Mouse (Mus musculus) liver, postnatal 0 days (tissue): Measurements from ENCODE around the gene Abcc12. TPM values are rescaled to one million over a fixed set of nuclear protein-coding genes. Genes with fewer than 3 reads are reported as not detected.
A peak's percentile ranks its signal among the peaks of the same experiment; 100 is the strongest.

ENCODE experiments used
- ATAC-seq: fragments of 200-750 bp; cut with Nextera tagmentation; 2 replicates; pipeline ENCODE4 v1.8.0; 2017; ENCODE audit warnings: mild to moderate bottlenecking, moderate library complexity
- DNase-seq: peaks from one replicate; pipeline ENCODE4 v3.0.0-alpha.2; 2016
- H3K27ac ChIP-seq: fragments of 300-500 bp; sonication (generic); 2 replicates; pipeline ENCODE4 v1.5.1; 2014; ENCODE audit warnings: antibody characterized with exemption, moderate library complexity, mild to moderate bottlenecking, low read depth
- H3K27me3 ChIP-seq: fragments of 300-500 bp; sonication (generic); 2 replicates; pipeline ENCODE4 v1.6.1; 2014; ENCODE audit warnings: low read length, control low read depth, mixed read lengths; ENCODE audit not compliant: insufficient read depth
- H3K36me3 ChIP-seq: fragments of 300-500 bp; sonication (generic); replicated peaks from 2 replicates; pipeline ENCODE4 v1.6.1; 2014; ENCODE audit warnings: mild to moderate bottlenecking, control low read depth, low read length, moderate library complexity, mixed read lengths; ENCODE audit not compliant: insufficient read depth
- H3K4me1 ChIP-seq: fragments of 300-500 bp; sonication (generic); 2 replicates; pipeline ENCODE4 v1.6.1; 2014; ENCODE audit warnings: antibody characterized with exemption, mild to moderate bottlenecking, control low read depth; ENCODE audit not compliant: insufficient read depth
- H3K4me2 ChIP-seq: fragments of 300-500 bp; sonication (generic); 2 replicates; pipeline ENCODE4 v1.6.1; 2014; ENCODE audit warnings: low read depth, mild to moderate bottlenecking, low read length, moderate library complexity, mixed read lengths
- H3K4me3 ChIP-seq: fragments of 300-500 bp; sonication (generic); 2 replicates; pipeline ENCODE4 v1.5.1; 2014; ENCODE audit warnings: low read depth, low read length
- H3K9ac ChIP-seq: fragments of 300-500 bp; sonication (generic); replicated peaks from 2 replicates; pipeline ENCODE4 v1.6.1; 2014; ENCODE audit warnings: mild to moderate bottlenecking, moderate library complexity
- H3K9me3 ChIP-seq: fragments of 300-500 bp; sonication (generic); 2 replicates; pipeline ENCODE4 v1.6.1; 2016; ENCODE audit warnings: mild to moderate bottlenecking, control low read depth, low read length, mixed read lengths
- CTCF ChIP-seq: sonication (generic); IDR thresholded peaks from 2 replicates; pipeline ENCODE4 v1.5.1; 2016; ENCODE audit warnings: antibody characterized with exemption, low read depth
- EP300 ChIP-seq: IDR thresholded peaks from 2 replicates; pipeline ENCODE4 v1.6.1; 2016; ENCODE audit warnings: antibody characterized with exemption, low read depth, mild to moderate bottlenecking
- WGBS: fragments of 180-500 bp; shearing (Covaris S2); extraction: QIAGEN DNeasy Blood & Tissue Kit; methylation state at CpG from one replicate; pipeline ENCODE4 v1.1.7; 2014; ENCODE audit not compliant: insufficient replicate concordance; 5-methylcytosine and 5-hydroxymethylcytosine counted together
- polyA plus RNA-seq: library from polyadenylated mRNA; unstranded; fragments of >200 nt; fragmentation: Nextera tagmentation; extraction: Ambion mirVana; gene quantifications from 2 replicates; pipeline ENCODE4 v1.2.1, GENCODE M21; 2015

Abcc12 gene
- polyA plus RNA-seq, 1 experiment from 2014 or later: not detected

DNA sequence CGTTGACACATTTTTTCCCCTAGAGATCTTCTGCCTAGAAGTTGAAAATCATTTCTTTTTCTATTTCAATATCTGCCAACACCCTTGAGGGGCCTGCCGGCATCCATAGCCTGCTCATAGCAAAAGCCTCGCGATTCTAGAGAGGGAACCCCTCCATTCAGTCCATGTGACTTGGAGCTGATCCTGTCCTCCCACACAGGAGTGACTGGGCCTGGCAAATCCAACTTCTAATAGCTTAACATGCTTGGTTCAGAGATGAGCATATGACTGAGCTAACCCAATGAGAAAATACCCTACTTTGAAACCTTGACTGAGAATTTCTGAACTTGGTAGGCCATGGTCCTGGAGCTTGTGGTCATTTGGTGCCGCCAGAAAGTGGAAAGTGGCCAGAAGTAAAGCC is 5.6 kb upstream of the Abcc12 start:
- Histone ChIP-seq H3K27ac (no peak overlapping the region), H3K27me3 (no peaks in the 10 kb centered on the region), H3K4me1 (no peaks in the 10 kb centered on the region), H3K4me3 (no peak overlapping the region), H3K4me2 (no peak overlapping the region), H3K9ac (no peak overlapping the region), H3K9me3 (no peaks in the 10 kb centered on the region), H3K36me3 (no peaks in the 10 kb centered on the region)
- 45% methylated on average over 5 of the region's 5 CpGs for WGBS
- no peak for DNase-seq
- TF ChIP-seq EP300: no peak
- no peak for TF ChIP-seq CTCF
- ATAC-seq: no peak

DNA sequence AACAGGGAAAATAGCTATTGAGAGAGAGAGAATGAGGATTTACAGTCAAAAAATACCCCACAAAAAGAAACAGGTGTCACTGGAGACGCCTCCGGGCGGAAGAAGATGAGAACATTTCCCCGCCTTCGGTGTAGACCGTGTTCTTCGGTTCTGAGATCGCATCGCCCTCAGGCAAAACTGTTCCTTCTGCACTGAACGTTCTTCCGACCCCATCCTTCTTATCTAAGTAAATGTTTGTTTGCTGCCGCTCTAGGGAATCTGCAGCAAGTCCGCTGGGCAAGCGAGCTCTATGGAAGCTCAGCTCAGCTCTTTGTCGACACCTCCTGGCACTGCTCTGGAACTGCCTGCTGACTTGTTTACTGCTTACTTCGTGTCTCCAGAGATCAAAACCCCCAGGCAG is 5.0 kb upstream of the Abcc12 start:
- DNase-seq: peak; percentile 70
- Histone ChIP-seq H3K4me3 (peak overlapping the region; percentile 44), H3K4me1 (no peaks in the 10 kb centered on the region), H3K4me2 (peak overlapping the region; percentile 86), H3K9ac (no peak overlapping the region), H3K27ac (no peak overlapping the region), H3K27me3 (no peaks in the 10 kb centered on the region), H3K36me3 (no peaks in the 10 kb centered on the region), H3K9me3 (no peaks in the 10 kb centered on the region)
- WGBS: under 1% methylated on average over 16 of the region's 16 CpGs
- no peak for TF ChIP-seq EP300
- TF ChIP-seq CTCF: peak; percentile 86
- ATAC-seq: peak; percentile 81

DNA sequence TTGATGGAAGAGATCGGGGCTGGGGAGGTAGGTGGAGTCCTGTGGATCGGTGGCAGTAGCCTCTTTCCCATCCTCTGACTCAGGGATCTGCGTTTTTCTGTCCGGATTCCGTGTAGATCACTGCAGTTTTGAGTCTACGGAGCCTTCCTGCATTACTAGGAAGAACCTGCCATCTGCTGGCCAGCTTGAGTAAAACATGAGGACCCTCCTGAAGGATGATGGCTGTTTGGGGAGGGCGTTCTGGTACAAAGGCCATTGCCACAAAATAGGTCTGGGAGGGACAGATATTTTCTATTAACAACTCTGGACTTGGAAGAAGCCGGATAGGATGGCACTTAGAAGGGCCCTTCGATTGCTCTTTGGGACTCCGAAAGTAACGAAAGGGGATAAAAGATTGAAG is 4.6 kb upstream of the Abcc12 start:
- 4% methylated on average over 11 of the region's 11 CpGs for WGBS
- ATAC-seq: peak; percentile 74; the same call in 1 of the 2 replicates

DNA sequence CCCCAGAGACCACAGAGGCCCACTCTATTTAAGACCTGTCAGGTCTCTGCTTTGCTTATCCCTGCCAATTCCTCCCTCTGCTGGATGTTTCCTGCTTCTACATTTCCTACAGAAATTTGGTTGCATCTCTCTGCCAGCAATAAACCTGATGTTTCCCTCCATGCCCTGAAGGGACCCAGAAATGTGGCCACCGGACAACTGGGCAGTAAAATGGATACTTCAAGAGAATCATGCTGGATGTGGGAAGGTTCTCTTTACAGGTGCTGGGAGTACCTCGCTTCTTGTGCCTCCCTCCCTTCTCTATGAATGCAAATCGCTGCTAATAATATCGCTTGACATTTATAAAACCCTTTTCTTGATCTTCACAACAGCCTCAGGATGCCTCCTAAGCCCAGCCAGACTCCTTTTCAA is 1.4 kb upstream of the Abcc12 start:
- Histone ChIP-seq H3K4me1 (no peaks in the 10 kb centered on the region; the same call in 1 of the 2 replicates), H3K27ac (no peak overlapping the region), H3K27me3 (no peaks in the 10 kb centered on the region), H3K4me2 (no peak overlapping the region), H3K4me3 (no peak overlapping the region), H3K9ac (no peak overlapping the region), H3K36me3 (no peaks in the 10 kb centered on the region), H3K9me3 (no peaks in the 10 kb centered on the region)
- WGBS: 70% methylated on average over 4 of the region's 4 CpGs
- ATAC-seq (no peak), DNase-seq (no peak)
- TF ChIP-seq EP300 (no peak), CTCF (no peak)

More for the DNA sequence above, 4.6 kb upstream of the Abcc12 start:
- Histone ChIP-seq H3K27me3 (no peaks in the 10 kb centered on the region), H3K4me2 (peak overlapping the region; percentile 86), H3K4me3 (peak overlapping the region; percentile 44), H3K9ac (no peak overlapping the region), H3K9me3 (no peaks in the 10 kb centered on the region), H3K27ac (no peak overlapping the region), H3K36me3 (no peaks in the 10 kb centered on the region), H3K4me1 (no peaks in the 10 kb centered on the region)
- TF ChIP-seq CTCF (peak; percentile 86), EP300 (no peak)
- peak; percentile 80 for DNase-seq

DNA sequence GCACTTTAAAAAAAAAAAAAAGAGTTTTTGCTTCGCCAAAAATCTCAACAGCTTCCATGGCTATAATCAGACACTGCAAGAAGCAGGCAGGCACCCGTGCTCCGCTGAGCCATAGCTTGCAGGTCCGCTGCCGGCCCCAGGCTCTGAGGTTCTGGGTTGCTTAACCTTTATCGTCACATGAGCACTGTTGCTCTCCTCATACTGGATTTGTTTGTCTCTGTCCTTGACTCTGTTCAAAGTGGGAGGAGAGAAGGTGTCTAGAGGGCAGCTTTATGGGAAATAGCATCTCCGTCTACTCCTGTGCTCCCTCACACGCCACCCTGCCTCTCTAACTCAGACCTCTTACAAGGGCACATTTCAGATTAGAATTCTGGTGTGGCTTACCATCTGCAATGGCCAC is 1.8 kb downstream of the Abcc12 start:
- no peak overlapping the region for H3K4me2 ChIP-seq
- no peak overlapping the region for H3K9ac ChIP-seq
- no peak overlapping the region for H3K27ac ChIP-seq
- no peak for TF ChIP-seq EP300
- TF ChIP-seq CTCF: no peak
- no peaks in the 10 kb centered on the region; the same call in 1 of the 2 replicates for H3K4me1 ChIP-seq
- no peaks in the 10 kb centered on the region for H3K27me3 ChIP-seq
- DNase-seq (no peak), ATAC-seq (no peak)
- 54% methylated on average over 8 of the region's 8 CpGs for WGBS
- no peaks in the 10 kb centered on the region for H3K9me3 ChIP-seq
- no peak overlapping the region for H3K4me3 ChIP-seq
- H3K36me3 ChIP-seq: no peaks in the 10 kb centered on the region

DNA sequence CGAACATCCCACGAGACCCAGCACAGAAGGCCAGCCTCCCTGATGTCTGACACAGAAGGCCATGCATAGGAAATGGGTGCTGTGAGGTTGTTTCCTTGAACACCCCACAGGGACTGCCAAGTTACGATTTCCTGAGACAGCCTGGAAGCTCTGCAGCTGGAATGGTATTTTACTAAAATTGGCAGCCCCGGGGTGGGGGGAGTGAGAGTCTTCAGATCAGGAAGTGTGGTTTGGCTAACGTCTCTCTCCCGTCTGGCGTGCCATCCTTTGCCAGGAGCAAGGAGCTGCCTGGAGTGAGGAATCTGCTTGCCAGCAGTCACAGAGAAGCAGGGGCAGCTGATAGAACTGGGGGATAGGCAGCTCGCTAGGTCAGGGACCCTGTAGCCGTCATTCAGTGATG is 2.4 kb downstream of the Abcc12 start:
- H3K4me1 ChIP-seq: no peaks in the 10 kb centered on the region; the same call in 1 of the 2 replicates
- no peak for ATAC-seq
- no peaks in the 10 kb centered on the region for H3K27me3 ChIP-seq
- H3K27ac ChIP-seq: no peak overlapping the region
- no peaks in the 10 kb centered on the region for H3K36me3 ChIP-seq
- no peak overlapping the region for H3K4me2 ChIP-seq
- no peak for DNase-seq
- no peak overlapping the region for H3K4me3 ChIP-seq
- WGBS: 26% methylated on average over 9 of the region's 9 CpGs
- no peaks in the 10 kb centered on the region for H3K9me3 ChIP-seq
- TF ChIP-seq CTCF: no peak
- TF ChIP-seq EP300: no peak
- no peak overlapping the region for H3K9ac ChIP-seq

DNA sequence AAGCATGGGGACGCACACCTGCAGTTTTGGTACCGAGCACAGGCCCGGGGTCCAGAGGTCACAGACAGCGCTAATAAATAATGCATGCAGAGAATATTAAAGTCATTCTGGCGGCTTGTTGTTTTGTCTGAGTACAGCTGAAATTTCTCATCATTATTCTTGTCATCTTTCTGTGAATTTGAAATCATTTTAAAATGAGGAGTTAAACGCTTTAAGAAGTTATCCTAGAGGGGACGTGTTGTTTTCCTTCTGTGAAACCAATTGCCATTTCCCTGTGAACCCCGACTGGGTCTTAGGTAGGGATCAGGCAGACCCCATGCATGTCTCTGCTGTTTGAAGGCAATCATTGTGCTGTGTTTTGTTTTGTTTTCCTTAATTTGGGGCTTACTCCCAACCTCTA is 2.9 kb downstream of the Abcc12 start:
- TF ChIP-seq EP300: no peak
- no peak for TF ChIP-seq CTCF
- ATAC-seq: no peak

More for the DNA sequence above, 2.9 kb downstream of the Abcc12 start:
- H3K4me2 ChIP-seq: no peak overlapping the region
- H3K36me3 ChIP-seq: no peaks in the 10 kb centered on the region
- no peak overlapping the region for H3K27ac ChIP-seq
- no peak overlapping the region for H3K4me3 ChIP-seq
- WGBS: 86% methylated on average over 8 of the region's 8 CpGs
- H3K4me1 ChIP-seq: no peaks in the 10 kb centered on the region; the same call in 1 of the 2 replicates
- H3K9ac ChIP-seq: no peak overlapping the region
- H3K9me3 ChIP-seq: no peaks in the 10 kb centered on the region
- DNase-seq: no peak
- no peaks in the 10 kb centered on the region for H3K27me3 ChIP-seq
